Mouse (Mus musculus) forebrain, embryonic 14.5 days (tissue): ENCODE data around the gene Mepce. TPM values are rescaled to one million over a fixed set of nuclear protein-coding genes. Genes with fewer than 3 reads are reported as not detected.
A peak's percentile ranks its signal among the peaks of the same experiment; 100 is the strongest.

Experiments used
- ATAC-seq: fragments of 200-750 bp; cut with Nextera tagmentation; 2 replicates; pipeline ENCODE4 v1.8.0; 2017; ENCODE audit warnings: mild to moderate bottlenecking, moderate library complexity
- DNase-seq: peaks from one replicate; pipeline ENCODE4 v3.0.0-alpha.2; 2015; ENCODE audit warnings: low spot score
- H3K27ac ChIP-seq: fragments of 300-500 bp; sonication (generic); 2 replicates; pipeline ENCODE4 v1.5.1; 2014; ENCODE audit warnings: low read depth, mild to moderate bottlenecking, control low read depth, low read length, moderate library complexity
- H3K27me3 ChIP-seq: fragments of 300-500 bp; sonication (generic); replicated peaks from 2 replicates; pipeline ENCODE4 v1.6.1; 2014; ENCODE audit warnings: low read length, control low read depth, mixed read lengths; ENCODE audit not compliant: control insufficient read depth, insufficient read depth
- H3K36me3 ChIP-seq: fragments of 300-500 bp; sonication (generic); 2 replicates; pipeline ENCODE4 v1.6.1; 2014; ENCODE audit warnings: low read length, control low read depth; ENCODE audit not compliant: control insufficient read depth, insufficient read depth
- H3K4me1 ChIP-seq: fragments of 300-500 bp; sonication (generic); 2 replicates; pipeline ENCODE4 v1.6.1; 2014; ENCODE audit warnings: antibody characterized with exemption, low read length, control low read depth; ENCODE audit not compliant: control insufficient read depth, insufficient read depth
- H3K4me2 ChIP-seq: fragments of 300-500 bp; sonication (generic); 2 replicates; pipeline ENCODE4 v1.6.1; 2014; ENCODE audit warnings: mild to moderate bottlenecking, control low read depth, low read length
- H3K4me3 ChIP-seq: fragments of 300-500 bp; sonication (generic); 2 replicates; pipeline ENCODE4 v1.5.1; 2014; ENCODE audit warnings: low read depth, low read length, control low read depth
- H3K9ac ChIP-seq: fragments of 300-500 bp; sonication (generic); 2 replicates; pipeline ENCODE4 v1.6.1; 2014; ENCODE audit warnings: mild to moderate bottlenecking, low read length, control low read depth, moderate library complexity
- H3K9me3 ChIP-seq: fragments of 300-500 bp; sonication (generic); replicated peaks from 2 replicates; pipeline ENCODE4 v1.6.1; 2016; ENCODE audit warnings: low read length, control low read depth, mixed read lengths; ENCODE audit not compliant: control insufficient read depth
- WGBS: fragments of 180-500 bp; shearing (Covaris S2); extraction: QIAGEN DNeasy Blood & Tissue Kit; methylation state at CpG from one replicate; pipeline ENCODE4 v1.1.7; 2014; 5-methylcytosine and 5-hydroxymethylcytosine counted together
- polyA plus RNA-seq: library from polyadenylated mRNA; unstranded; fragments of >200 nt; fragmentation: Nextera tagmentation; extraction: Ambion mirVana; gene quantifications from 2 replicates; pipeline ENCODE4 v1.2.1, GENCODE M21; 2014

Mepce gene
- polyA plus RNA-seq, 1 experiment from 2014 or later: 13.2 TPM

- H3K27ac ChIP-seq: no peak overlapping the region
- H3K4me1 ChIP-seq: peaks cover 3% of the 10 kb centered on the region; the same call in 1 of the 2 replicates
- no peak overlapping the region for H3K4me3 ChIP-seq
- DNase-seq: no peak
- no peak overlapping the region for H3K9ac ChIP-seq
- no peaks in the 10 kb centered on the region for H3K27me3 ChIP-seq
- no peak for ATAC-seq
- no peaks in the 10 kb centered on the region for H3K9me3 ChIP-seq
- H3K36me3 ChIP-seq: no peaks in the 10 kb centered on the region
- no peak overlapping the region for H3K4me2 ChIP-seq
Observed at GRCm38 (mm10) chr5:137772755-137773154, 14.7 kb downstream of the Mepce start.

GRCm38 (mm10) chr5:137770709-137771108, 16.7 kb downstream of the Mepce start:
- no peaks in the 10 kb centered on the region for H3K27me3 ChIP-seq
- no peak overlapping the region for H3K9ac ChIP-seq
- H3K4me2 ChIP-seq: no peak overlapping the region
- peak; percentile 42; the same call in 1 of the 2 replicates for ATAC-seq
- DNase-seq: peak; percentile 71
- H3K27ac ChIP-seq: no peak overlapping the region
- no peaks in the 10 kb centered on the region for H3K36me3 ChIP-seq
- H3K4me3 ChIP-seq: no peak overlapping the region
- H3K4me1 ChIP-seq: no peaks in the 10 kb centered on the region
- no peaks in the 10 kb centered on the region for H3K9me3 ChIP-seq
- WGBS: 34% methylated on average over 2 of the region's 2 CpGs

GRCm38 (mm10) chr5:137768475-137768874, 19.0 kb downstream of the Mepce start:
- DNase-seq (no peak), ATAC-seq (no peak)
- Histone ChIP-seq H3K9me3 (no peaks in the 10 kb centered on the region), H3K9ac (no peak overlapping the region), H3K27ac (no peak overlapping the region), H3K36me3 (no peaks in the 10 kb centered on the region), H3K4me3 (no peak overlapping the region), H3K4me1 (no peaks in the 10 kb centered on the region), H3K27me3 (no peaks in the 10 kb centered on the region), H3K4me2 (no peak overlapping the region)
- 11% methylated on average over 1 of the region's 1 CpGs for WGBS

GRCm38 (mm10) chr5:137766270-137766669, 21.2 kb downstream of the Mepce start:
- Histone ChIP-seq H3K9me3 (no peaks in the 10 kb centered on the region), H3K36me3 (no peaks in the 10 kb centered on the region), H3K4me1 (no peaks in the 10 kb centered on the region), H3K9ac (no peak overlapping the region), H3K4me2 (no peak overlapping the region), H3K27me3 (no peaks in the 10 kb centered on the region), H3K27ac (no peak overlapping the region), H3K4me3 (no peak overlapping the region)
- no peak for ATAC-seq
- DNase-seq: peak; percentile 19
- 49% methylated on average over 3 of the region's 3 CpGs for WGBS

GRCm38 (mm10) chr5:137764609-137765340, 22.7 kb downstream of the Mepce start:
- no peak for ATAC-seq
- WGBS: 53% methylated on average over 9 of the region's 9 CpGs
- Histone ChIP-seq H3K4me2 (no peak overlapping the region), H3K9me3 (no peaks in the 10 kb centered on the region), H3K4me3 (no peak overlapping the region), H3K27ac (no peak overlapping the region), H3K4me1 (no peaks in the 10 kb centered on the region), H3K27me3 (no peaks in the 10 kb centered on the region), H3K9ac (no peak overlapping the region), H3K36me3 (no peaks in the 10 kb centered on the region)
- no peak for DNase-seq

- ATAC-seq: peak; percentile 83
- peaks cover 22% of the 10 kb centered on the region for H3K4me1 ChIP-seq
Observed at GRCm38 (mm10) chr5:137759971-137760412, 27.5 kb downstream of the Mepce start.

GRCm38 (mm10) chr5:137758921-137759534, 28.4 kb downstream of the Mepce start:
- Histone ChIP-seq H3K9ac (no peak overlapping the region), H3K9me3 (no peaks in the 10 kb centered on the region), H3K36me3 (peaks cover 19% of the 10 kb centered on the region), H3K4me2 (no peak overlapping the region), H3K27ac (peak overlapping the region; percentile 66), H3K4me1 (peaks cover 22% of the 10 kb centered on the region), H3K27me3 (no peaks in the 10 kb centered on the region), H3K4me3 (no peak overlapping the region)
- no peak for DNase-seq
- ATAC-seq: no peak
- WGBS: 86% methylated on average over 19 of the region's 19 CpGs

More at GRCm38 (mm10) chr5:137759971-137760412, 27.5 kb downstream of the Mepce start:
- Histone ChIP-seq H3K4me2 (no peak overlapping the region), H3K27me3 (no peaks in the 10 kb centered on the region), H3K27ac (peak overlapping the region; percentile 66; the same call in 1 of the 2 replicates), H3K4me3 (no peak overlapping the region), H3K36me3 (peaks cover 15% of the 10 kb centered on the region), H3K9me3 (no peaks in the 10 kb centered on the region), H3K9ac (no peak overlapping the region)
- 15% methylated on average over 4 of the region's 4 CpGs for WGBS
- peak; percentile 94 for DNase-seq

GRCm38 (mm10) chr5:137757887-137758286, 29.6 kb downstream of the Mepce start:
- peak; percentile 85 for DNase-seq

More at GRCm38 (mm10) chr5:137757887-137758286, 29.6 kb downstream of the Mepce start:
- Histone ChIP-seq H3K9me3 (no peaks in the 10 kb centered on the region), H3K4me3 (no peak overlapping the region), H3K36me3 (peaks cover 29% of the 10 kb centered on the region), H3K9ac (peak overlapping the region; percentile 29), H3K4me2 (no peak overlapping the region; the same call in 1 of the 2 replicates), H3K27ac (peak overlapping the region; percentile 66; the same call in 1 of the 2 replicates), H3K27me3 (no peaks in the 10 kb centered on the region), H3K4me1 (peaks cover 22% of the 10 kb centered on the region)
- 28% methylated on average over 6 of the region's 6 CpGs for WGBS
- peak; percentile 49 for ATAC-seq
